Mouse (Mus musculus) liver, postnatal 0 days (tissue): Measurements from ENCODE around the gene Speg. TPM values are rescaled to one million over a fixed set of nuclear protein-coding genes. Genes with fewer than 3 reads are reported as not detected.
A peak's percentile ranks its signal among the peaks of the same experiment; 100 is the strongest.

Experiments
- ATAC-seq: fragments of 200-750 bp; cut with Nextera tagmentation; 2 replicates; pipeline ENCODE4 v1.8.0; 2017; ENCODE audit warnings: mild to moderate bottlenecking, moderate library complexity
- DNase-seq: peaks from one replicate; pipeline ENCODE4 v3.0.0-alpha.2; 2016
- H3K27ac ChIP-seq: fragments of 300-500 bp; sonication (generic); 2 replicates; pipeline ENCODE4 v1.5.1; 2014; ENCODE audit warnings: antibody characterized with exemption, moderate library complexity, mild to moderate bottlenecking, low read depth
- H3K27me3 ChIP-seq: fragments of 300-500 bp; sonication (generic); 2 replicates; pipeline ENCODE4 v1.6.1; 2014; ENCODE audit warnings: low read length, control low read depth, mixed read lengths; ENCODE audit not compliant: insufficient read depth
- H3K36me3 ChIP-seq: fragments of 300-500 bp; sonication (generic); replicated peaks from 2 replicates; pipeline ENCODE4 v1.6.1; 2014; ENCODE audit warnings: mild to moderate bottlenecking, control low read depth, low read length, moderate library complexity, mixed read lengths; ENCODE audit not compliant: insufficient read depth
- H3K4me1 ChIP-seq: fragments of 300-500 bp; sonication (generic); 2 replicates; pipeline ENCODE4 v1.6.1; 2014; ENCODE audit warnings: antibody characterized with exemption, mild to moderate bottlenecking, control low read depth; ENCODE audit not compliant: insufficient read depth
- H3K4me2 ChIP-seq: fragments of 300-500 bp; sonication (generic); 2 replicates; pipeline ENCODE4 v1.6.1; 2014; ENCODE audit warnings: low read depth, mild to moderate bottlenecking, low read length, moderate library complexity, mixed read lengths
- H3K4me3 ChIP-seq: fragments of 300-500 bp; sonication (generic); 2 replicates; pipeline ENCODE4 v1.5.1; 2014; ENCODE audit warnings: low read depth, low read length
- H3K9ac ChIP-seq: fragments of 300-500 bp; sonication (generic); replicated peaks from 2 replicates; pipeline ENCODE4 v1.6.1; 2014; ENCODE audit warnings: mild to moderate bottlenecking, moderate library complexity
- H3K9me3 ChIP-seq: fragments of 300-500 bp; sonication (generic); 2 replicates; pipeline ENCODE4 v1.6.1; 2016; ENCODE audit warnings: mild to moderate bottlenecking, control low read depth, low read length, mixed read lengths
- CTCF ChIP-seq: sonication (generic); IDR thresholded peaks from 2 replicates; pipeline ENCODE4 v1.5.1; 2016; ENCODE audit warnings: antibody characterized with exemption, low read depth
- EP300 ChIP-seq: IDR thresholded peaks from 2 replicates; pipeline ENCODE4 v1.6.1; 2016; ENCODE audit warnings: antibody characterized with exemption, low read depth, mild to moderate bottlenecking
- whole genome bisulfite sequencing: fragments of 180-500 bp; shearing (Covaris S2); extraction: QIAGEN DNeasy Blood & Tissue Kit; methylation state at CpG from one replicate; pipeline ENCODE4 v1.1.7; 2014; ENCODE audit not compliant: insufficient replicate concordance; 5-methylcytosine and 5-hydroxymethylcytosine counted together
- polyA plus RNA-seq: library from polyadenylated mRNA; unstranded; fragments of >200 nt; fragmentation: Nextera tagmentation; extraction: Ambion mirVana; gene quantifications from 2 replicates; pipeline ENCODE4 v1.2.1, GENCODE M21; 2015

Speg gene
- polyA plus RNA-seq, 1 experiment from 2014 or later, result 3.5 TPM

GRCm38 (mm10) chr1:75372450-75372849 is 2.6 kb upstream of the Speg start:
- DNase-seq, result no peak
- TF ChIP-seq EP300 (no peak), CTCF (no peak)
- Histone ChIP-seq H3K27ac (no peak overlapping the region), H3K36me3 (no peaks in the 10 kb centered on the region), H3K9ac (no peak overlapping the region), H3K27me3 (peaks cover 24% of the 10 kb centered on the region), H3K4me3 (no peak overlapping the region), H3K4me1 (peaks cover 11% of the 10 kb centered on the region), H3K4me2 (no peak overlapping the region), H3K9me3 (no peaks in the 10 kb centered on the region)
- 74% methylated on average over 3 of the region's 3 CpGs for WGBS
- no peak for ATAC-seq

- no peak overlapping the region for H3K27ac ChIP-seq
- no peaks in the 10 kb centered on the region for H3K9me3 ChIP-seq
- H3K4me1 ChIP-seq, result peaks cover 11% of the 10 kb centered on the region
- H3K27me3 ChIP-seq, result peaks cover 24% of the 10 kb centered on the region
- TF ChIP-seq CTCF, result no peak
- no peak for TF ChIP-seq EP300
- H3K9ac ChIP-seq, result no peak overlapping the region
- 66% methylated on average over 3 of the region's 3 CpGs for WGBS
- DNase-seq, result no peak
- no peaks in the 10 kb centered on the region for H3K36me3 ChIP-seq
- no peak overlapping the region for H3K4me2 ChIP-seq
- ATAC-seq, result no peak
- no peak overlapping the region for H3K4me3 ChIP-seq
These were observed 1.8 kb upstream of the Speg start for GRCm38 (mm10) chr1:75373276-75373675.

GRCm38 (mm10) chr1:75379196-75379595 is 4.1 kb downstream of the Speg start:
- no peak for DNase-seq
- Histone ChIP-seq H3K4me2 (no peak overlapping the region), H3K4me1 (no peaks in the 10 kb centered on the region), H3K9ac (no peak overlapping the region), H3K4me3 (no peak overlapping the region), H3K27ac (no peak overlapping the region), H3K27me3 (peaks cover 55% of the 10 kb centered on the region), H3K36me3 (no peaks in the 10 kb centered on the region), H3K9me3 (peaks cover 7% of the 10 kb centered on the region; the same call in 1 of the 2 replicates)
- ATAC-seq, result no peak
- 57% methylated on average over 2 of the region's 2 CpGs for WGBS
- TF ChIP-seq CTCF (no peak), EP300 (no peak)

GRCm38 (mm10) chr1:75379931-75380330 is 4.8 kb downstream of the Speg start:
- Histone ChIP-seq H3K9me3 (peaks cover 7% of the 10 kb centered on the region; the same call in 1 of the 2 replicates), H3K4me3 (no peak overlapping the region), H3K27me3 (peaks cover 49% of the 10 kb centered on the region), H3K4me2 (no peak overlapping the region), H3K4me1 (no peaks in the 10 kb centered on the region), H3K27ac (no peak overlapping the region), H3K36me3 (no peaks in the 10 kb centered on the region), H3K9ac (no peak overlapping the region)
- TF ChIP-seq CTCF, result no peak
- no peak for TF ChIP-seq EP300
- no peak for ATAC-seq
- 75% methylated on average over 8 of the region's 8 CpGs for WGBS
- DNase-seq, result no peak

- H3K36me3 ChIP-seq, result no peaks in the 10 kb centered on the region
- H3K4me2 ChIP-seq, result no peak overlapping the region
- peaks cover 7% of the 10 kb centered on the region; the same call in 1 of the 2 replicates for H3K9me3 ChIP-seq
- H3K4me3 ChIP-seq, result no peak overlapping the region
- H3K27ac ChIP-seq, result no peak overlapping the region
- no peak overlapping the region for H3K9ac ChIP-seq
- H3K4me1 ChIP-seq, result no peaks in the 10 kb centered on the region
- H3K27me3 ChIP-seq, result peaks cover 46% of the 10 kb centered on the region
- no peak for DNase-seq
- TF ChIP-seq CTCF, result no peak
- no peak for TF ChIP-seq EP300
- WGBS, result 32% methylated on average over 2 of the region's 2 CpGs
- ATAC-seq, result no peak
These were observed 5.9 kb downstream of the Speg start for GRCm38 (mm10) chr1:75380951-75381350.

- peak overlapping the region; percentile 70 for H3K4me2 ChIP-seq
- H3K4me3 ChIP-seq, result peak overlapping the region; percentile 40
- H3K27ac ChIP-seq, result no peak overlapping the region
- H3K4me1 ChIP-seq, result no peaks in the 10 kb centered on the region
- H3K27me3 ChIP-seq, result peaks cover 48% of the 10 kb centered on the region
- no peak overlapping the region; the same call in 1 of the 2 replicates for H3K9ac ChIP-seq
- peaks cover 7% of the 10 kb centered on the region; the same call in 1 of the 2 replicates for H3K9me3 ChIP-seq
- DNase-seq (no peak), ATAC-seq (no peak)
- WGBS, result 11% methylated on average over 37 of the region's 60 CpGs
- no peaks in the 10 kb centered on the region for H3K36me3 ChIP-seq
- TF ChIP-seq EP300 (no peak), CTCF (no peak)
These were observed 6.6 kb downstream of the Speg start for GRCm38 (mm10) chr1:75381482-75382355.
